Mouse (Mus musculus) spleen, adult 12 weeks (tissue): ENCODE results near the gene Ccdc13.

Experiments used
- DNase-seq: peaks from one replicate; pipeline ENCODE4 v3.0.0; 2022; ENCODE audit warnings: low spot score

Ccdc13 gene

GRCm38 (mm10) chr9:121798887-121799520 is 40.3 kb downstream of the Ccdc13 start:
- no peak for DNase-seq

DNA sequence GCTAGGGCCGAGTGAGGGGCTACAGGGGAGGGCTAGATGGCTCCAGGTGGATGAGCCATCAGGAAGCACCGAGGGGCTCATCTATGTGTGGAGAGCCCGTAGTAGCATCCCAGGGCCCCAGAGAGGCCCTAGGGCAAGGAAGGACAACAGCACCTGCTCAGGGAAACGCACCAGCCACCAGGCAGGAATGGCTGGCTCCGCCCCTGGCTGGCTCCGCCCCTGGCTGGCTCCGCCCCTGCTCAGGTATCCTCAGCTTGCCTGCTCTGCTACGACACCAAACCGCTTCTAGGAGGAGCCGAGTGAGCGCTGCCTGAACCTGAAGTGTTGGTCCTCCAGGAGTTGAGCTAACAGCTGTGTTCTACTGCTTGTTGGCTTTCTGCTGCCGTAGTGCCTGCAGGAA is 41.5 kb downstream of the Ccdc13 start:
- DNase-seq, result no peak

DNA sequence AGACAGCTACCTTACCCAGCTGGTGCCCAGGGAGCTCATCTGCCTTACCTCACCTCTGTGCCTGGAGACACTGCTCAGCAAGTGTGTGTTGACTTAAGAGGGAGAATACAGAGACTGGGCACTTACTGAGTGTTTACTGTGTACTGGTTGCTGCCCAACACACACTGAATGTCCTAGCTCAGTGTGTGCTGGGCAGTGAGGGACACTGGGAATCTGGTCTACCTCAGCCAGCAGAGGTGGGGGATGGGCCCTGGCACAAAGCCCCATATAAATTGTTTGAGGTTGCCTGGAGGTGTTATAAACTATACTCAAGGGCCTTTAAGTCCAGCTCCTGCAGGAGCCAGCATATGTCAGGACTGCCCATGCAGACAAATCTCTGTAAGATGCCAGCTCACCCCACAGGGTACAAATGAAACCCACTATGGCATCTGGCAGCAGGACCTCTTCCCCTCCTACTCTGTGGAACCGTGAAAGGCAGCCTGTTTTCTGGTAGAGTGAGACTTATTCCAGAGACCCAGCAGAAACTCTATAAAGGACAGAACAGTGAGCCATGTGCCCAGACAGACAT is 44.2 kb downstream of the Ccdc13 start:
- no peak for DNase-seq

DNA sequence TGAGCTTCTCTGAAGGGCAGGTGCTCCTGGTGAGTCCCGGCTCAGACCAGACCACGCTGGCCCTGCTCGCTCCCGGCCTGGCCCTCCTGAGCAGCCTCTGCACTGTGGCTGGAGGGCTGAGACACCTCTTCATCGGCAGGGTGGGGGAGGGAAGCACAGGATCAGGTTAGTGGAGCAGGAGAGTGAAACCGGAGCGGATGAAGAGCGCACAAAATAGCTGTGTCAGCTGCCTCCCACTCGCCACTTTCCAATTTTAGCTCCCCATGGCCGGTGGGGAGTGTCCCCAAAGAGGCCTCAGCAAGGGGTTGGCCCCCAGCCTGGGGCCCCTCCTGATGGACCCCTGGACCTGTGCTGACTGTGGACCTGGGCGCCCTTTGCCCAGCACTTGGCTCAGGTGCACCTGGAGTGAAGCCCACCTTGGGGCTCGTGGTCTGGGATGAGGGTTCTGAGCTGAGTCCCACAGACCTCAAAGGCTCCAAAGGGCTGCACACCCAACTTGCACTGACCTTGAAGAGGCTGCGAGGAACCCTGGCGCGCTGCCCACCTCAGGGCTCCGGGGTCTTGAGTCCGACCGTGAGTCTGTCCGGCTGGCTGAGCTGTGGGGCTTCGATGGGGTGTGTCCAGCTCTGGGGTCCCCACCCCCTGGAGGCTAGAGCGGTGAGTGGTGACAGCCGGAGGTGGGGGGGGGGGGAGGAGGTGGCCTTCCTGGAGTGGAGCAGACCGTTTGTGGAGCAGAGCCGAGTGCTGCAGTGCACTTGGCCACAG is 47.3 kb downstream of the Ccdc13 start, which contains the start of gene Hhatl:
Gene Hhatl (minus strand): TSS at position 751 of the 765 bp plus-strand sequence.
- no peak for DNase-seq

DNA sequence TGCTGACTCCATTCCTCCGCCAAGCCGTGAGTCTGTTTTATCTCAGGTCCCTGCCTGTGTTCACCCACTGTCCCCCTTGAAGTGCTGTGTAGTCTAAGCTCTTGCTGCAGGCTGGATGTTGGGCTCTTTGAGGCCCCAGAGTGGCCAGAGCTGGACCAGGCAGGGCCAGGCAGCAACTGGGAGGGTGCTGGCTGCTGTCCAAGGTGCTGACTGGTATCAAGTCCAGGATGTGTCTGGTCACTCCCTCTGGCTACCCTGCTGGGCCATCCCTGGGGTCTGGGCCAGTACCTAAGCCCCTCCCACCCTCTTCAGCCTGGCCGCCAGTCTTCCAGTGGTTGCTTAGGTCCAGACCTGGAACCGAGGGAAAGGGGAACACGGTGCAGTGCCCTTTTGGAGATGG is 48.1 kb downstream of the Ccdc13 start:
- peak; percentile 3 for DNase-seq

GRCm38 (mm10) chr9:121786359-121786758 is 52.9 kb downstream of the Ccdc13 start:
- no peak for DNase-seq

- DNase-seq, result no peak
These were observed 54.0 kb downstream of the Ccdc13 start for GRCm38 (mm10) chr9:121785261-121785660.

GRCm38 (mm10) chr9:121784801-121785200 is 54.5 kb downstream of the Ccdc13 start:
- DNase-seq, result no peak

DNA sequence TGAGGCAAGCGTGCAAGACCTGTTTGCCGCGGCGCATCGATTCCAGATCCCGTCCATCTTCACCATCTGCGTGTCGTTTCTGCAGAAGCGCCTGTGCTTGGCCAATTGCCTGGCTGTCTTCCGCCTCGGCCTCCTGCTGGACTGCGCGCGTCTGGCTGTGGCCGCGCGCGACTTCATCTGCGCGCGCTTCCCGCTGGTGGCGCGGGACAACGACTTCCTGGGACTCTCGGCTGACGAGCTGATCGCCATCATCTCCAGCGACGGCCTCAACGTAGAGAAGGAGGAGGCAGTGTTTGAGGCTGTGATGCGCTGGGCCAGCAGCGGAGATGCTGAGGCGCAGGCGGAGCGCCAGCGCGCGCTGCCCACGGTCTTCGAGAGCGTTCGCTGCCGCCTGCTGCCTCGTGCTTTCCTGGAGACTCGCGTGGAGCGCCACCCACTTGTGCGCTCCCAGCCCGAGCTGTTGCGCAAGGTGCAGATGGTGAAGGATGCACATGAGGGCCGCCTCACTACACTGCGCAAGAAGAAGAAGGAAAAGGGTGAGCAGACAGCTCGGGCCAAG is 61.1 kb downstream of the Ccdc13 start:
- DNase-seq, result no peak

GRCm38 (mm10) chr9:121777484-121778065 is 61.7 kb downstream of the Ccdc13 start, which contains the start of gene Klhl40:
Gene Klhl40, plus strand, starts transcription at chr9:121777607.
- DNase-seq, result no peak

DNA sequence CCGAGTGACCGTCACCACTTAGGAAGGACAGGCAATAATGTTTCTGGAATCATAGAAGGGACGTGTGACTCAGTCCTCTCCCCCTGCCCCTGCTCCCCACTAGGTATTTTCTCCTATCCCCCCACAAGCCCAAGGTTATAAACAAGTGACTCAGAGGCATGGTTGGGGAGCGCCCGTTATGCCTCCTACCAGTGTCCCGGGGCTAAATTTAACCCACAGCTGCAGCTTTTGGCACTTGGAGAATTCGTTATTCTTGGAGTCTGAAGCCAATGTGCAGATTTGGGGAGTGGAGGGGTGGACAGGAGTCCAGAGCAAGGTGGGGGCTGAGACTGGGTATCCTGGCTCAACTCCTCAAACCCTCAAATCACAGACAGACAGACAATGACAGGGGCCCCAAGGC is 62.8 kb downstream of the Ccdc13 start:
- DNase-seq, result no peak

DNA sequence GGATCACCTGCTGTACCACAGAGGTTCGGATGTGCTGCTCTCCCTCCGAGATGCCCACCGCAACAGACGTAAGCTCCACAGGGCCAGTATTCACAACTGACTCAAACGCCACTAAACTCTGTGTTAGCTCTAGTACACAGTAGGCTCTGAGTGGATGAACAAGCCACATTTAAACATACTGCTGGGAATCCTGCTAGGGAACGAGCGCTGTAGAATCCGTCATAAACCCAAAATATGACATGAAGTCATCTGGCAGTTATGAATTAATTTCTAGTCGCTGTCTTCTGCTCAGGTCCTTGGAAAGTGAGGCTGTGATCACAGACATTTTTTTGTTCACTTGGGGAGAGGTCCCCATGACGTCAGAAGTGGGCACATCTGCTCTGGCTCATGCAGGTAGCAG is 63.3 kb downstream of the Ccdc13 start:
- no peak for DNase-seq

GRCm38 (mm10) chr9:121772412-121772811 is 66.8 kb downstream of the Ccdc13 start:
- no peak for DNase-seq

DNA sequence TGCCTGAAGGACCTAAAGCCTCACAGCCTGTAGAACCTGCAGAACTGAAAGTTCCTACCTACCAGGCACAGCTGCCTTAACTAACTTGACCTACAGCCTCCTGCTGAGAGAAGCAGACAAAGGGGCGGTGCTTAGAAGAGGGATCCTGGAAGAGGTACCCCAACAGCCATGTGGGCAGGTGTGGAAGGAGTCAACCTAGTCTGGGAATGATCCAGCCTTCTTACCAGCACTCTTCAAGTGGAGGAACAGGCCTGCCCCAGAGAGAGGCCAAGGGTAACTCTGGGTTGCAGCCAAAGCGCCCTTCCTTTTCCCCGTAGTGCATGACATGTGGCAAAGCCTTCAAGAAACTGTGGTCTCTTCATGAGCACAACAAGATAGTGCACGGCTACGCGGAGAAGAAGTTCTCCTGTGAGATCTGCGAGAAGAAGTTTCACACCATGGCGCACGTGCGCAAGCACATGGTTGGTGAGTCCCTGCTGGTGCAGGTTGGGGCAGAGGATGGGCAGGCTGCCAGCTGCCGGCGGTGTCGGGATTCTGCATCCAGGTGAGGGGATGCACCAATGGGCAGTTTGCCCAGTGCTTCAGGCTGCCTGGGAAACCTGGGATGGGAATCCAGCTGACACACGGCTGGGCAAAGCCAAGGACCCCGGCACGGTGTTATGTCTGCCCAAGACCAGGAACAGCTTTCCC is 74.0 kb downstream of the Ccdc13 start:
- no peak for DNase-seq

- no peak for DNase-seq
These were observed 75.5 kb downstream of the Ccdc13 start for GRCm38 (mm10) chr9:121763716-121764115.

- DNase-seq, result no peak
These were observed 76.5 kb downstream of the Ccdc13 start for GRCm38 (mm10) chr9:121762761-121763160.

DNA sequence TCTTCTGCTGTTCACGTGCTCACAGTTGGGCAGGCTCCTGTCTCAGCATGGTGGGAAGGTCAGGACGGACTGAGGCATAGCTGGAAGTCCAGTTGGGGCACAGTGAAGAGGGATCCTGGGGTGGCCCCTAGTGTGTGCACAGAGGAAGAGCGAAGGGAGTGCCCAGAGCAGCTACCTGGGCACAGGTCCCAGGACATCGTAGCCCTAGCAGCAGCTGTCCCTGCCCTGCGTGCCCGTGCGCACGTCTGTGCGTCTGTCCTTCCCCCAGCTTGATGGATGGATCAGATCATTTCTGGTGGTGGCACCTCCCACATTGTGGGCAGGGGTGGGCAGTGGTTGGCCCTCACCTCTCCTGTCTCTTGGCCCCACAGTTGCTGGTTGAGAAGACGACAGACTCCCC is 77.0 kb downstream of the Ccdc13 start:
- DNase-seq, result no peak

DNA sequence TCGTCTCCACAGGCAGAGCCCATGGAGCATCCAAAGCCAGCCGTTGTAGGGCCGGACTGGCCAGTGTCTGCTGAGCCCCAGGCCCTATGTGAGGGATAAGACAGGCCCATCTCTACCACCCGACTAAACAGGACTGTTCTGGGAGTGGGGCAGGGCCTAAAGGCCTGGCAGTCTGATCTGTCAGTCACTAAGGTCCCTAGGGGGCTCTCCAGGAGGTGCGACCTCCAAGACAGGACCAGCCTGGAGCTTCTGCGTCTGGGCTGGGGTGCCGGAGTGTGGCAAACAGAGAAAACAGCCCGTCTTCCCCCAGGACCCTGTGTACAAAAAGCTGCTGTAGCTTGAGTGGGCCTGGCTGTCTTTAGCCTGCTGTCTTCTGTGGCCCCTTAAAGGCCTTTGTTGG is 77.5 kb downstream of the Ccdc13 start:
- DNase-seq, result no peak

DNA sequence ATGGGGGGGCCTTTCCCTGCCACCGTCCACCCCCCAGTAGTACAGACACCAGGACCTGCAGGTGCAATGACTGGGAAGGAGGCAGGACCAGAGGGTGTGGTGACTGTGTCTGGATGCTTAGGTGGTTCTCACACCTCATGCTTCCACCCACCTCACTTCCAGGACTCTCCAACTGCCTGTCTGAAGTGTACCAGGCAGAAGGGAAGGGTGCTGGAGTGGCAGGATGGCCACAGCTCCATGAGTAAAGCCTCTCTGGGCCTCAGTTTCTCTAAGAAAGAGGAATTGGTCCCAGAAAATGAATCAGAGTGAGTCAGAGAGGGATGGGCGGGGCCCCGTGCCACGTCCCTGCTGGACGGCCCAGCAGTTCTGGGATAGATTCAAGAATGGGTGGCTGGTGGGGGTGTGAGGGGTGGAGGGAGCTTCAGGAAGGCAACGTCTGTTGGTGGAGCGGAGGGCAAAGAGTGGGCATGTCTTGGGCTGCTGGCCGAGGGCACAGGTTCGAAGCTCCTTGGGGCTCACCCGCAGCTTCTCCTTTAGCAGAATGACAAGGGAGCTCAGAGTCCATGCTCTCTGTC is 78.1 kb downstream of the Ccdc13 start:
- no peak for DNase-seq

GRCm38 (mm10) chr9:121760271-121761090 is 78.8 kb downstream of the Ccdc13 start:
- no peak for DNase-seq
